Mouse (Mus musculus) left cerebral cortex, postnatal 10 days (tissue): ENCODE measurements around the gene Nfu1. TPM values are rescaled to one million over a fixed set of nuclear protein-coding genes. Genes with fewer than 3 reads are reported as not detected.

Source experiments
- DNase-seq, 2 experiments: peaks; one replicate each; pipeline ENCODE4 v3.0.0; 2021 to 2022; ENCODE audit warnings: low spot score in 2 of 2, mixed read lengths in 1 of 2; ENCODE audit errors: extremely low spot score in 1 of 2
- intact Hi-C: fragments of 180-260 bp; cut with DNase I; formaldehyde crosslinking; loops from one replicate; pipeline ENCODE4 v1.15.1; 2025
- total RNA-seq, 2 experiments: library from RNA; stranded (reverse); gene quantifications; 2 replicates each; pipeline ENCODE4 v1.2.3; 2021

Nfu1 gene
- total RNA-seq, 2 experiments from 2014 or later, result 61.6 to 63.4 TPM

DNA sequence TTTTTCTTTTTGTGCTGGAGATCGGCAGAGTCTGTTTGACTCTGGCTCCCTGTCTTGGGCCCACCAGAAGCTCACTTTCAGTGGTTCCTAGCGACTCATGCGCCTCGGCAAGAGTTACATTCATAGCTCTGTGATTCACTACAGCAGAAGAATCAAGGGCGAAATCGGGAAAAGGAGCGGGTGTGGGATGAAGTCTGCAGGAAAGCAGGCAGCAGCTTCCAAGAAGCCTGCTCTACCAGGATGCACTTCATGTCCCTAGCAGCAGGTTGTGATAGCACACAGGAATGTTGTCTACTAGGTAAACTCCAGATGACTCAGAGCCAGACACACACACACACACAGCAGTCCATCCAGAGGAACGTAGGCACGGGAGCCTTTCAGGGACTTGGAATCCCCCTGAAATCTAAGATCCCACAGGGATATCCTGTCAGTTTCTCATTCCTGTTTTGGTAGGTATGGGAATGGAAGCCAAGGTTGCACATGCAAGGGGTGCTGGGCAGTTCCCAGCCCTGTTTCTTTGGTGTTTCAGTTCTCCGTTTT is 42.9 kb downstream of the Nfu1 start:
- no peak for DNase-seq
- intact Hi-C loops, result no loop called here

DNA sequence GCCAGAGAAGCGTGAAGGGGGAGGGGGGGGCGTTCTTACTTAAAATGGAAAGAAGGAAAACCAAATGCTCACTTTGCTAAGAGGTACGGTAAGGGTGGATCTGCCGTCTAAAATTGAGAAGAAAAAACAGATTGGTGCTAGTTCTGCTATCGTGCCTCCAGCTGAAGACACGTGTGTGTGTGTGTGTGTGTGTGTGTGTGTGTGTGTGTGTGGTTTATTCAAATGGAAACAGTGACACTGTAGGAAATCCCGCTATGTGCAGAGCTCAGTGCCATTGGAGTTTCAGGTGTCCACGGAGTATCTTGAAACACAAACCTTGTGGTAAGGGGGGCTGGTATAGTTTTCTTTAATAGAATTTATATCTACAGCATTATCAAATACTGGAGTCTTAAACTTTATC is 45.2 kb downstream of the Nfu1 start:
- intact Hi-C loops, result no loop called here
- DNase-seq, result no peak

DNA sequence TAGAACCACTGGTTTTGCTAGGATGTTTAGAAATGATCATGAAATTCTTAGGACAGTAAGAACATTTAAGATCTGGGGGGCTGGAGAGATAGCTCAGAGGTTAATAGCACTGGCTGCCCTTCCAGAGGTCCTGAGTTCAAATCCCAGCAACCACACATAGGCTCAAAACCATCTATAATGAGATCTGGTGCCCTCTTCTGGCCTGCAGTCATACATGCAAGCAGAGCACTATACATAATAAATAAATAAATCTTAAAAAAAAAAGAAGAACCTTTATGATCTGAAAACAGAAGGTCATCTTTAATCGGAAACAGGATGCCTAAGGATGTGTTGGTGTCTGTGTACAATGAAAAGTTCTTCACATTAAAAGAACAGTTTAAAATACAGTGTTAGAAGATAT is 50.7 kb downstream of the Nfu1 start:
- no peak for DNase-seq
- intact Hi-C loops, result no loop called here

DNA sequence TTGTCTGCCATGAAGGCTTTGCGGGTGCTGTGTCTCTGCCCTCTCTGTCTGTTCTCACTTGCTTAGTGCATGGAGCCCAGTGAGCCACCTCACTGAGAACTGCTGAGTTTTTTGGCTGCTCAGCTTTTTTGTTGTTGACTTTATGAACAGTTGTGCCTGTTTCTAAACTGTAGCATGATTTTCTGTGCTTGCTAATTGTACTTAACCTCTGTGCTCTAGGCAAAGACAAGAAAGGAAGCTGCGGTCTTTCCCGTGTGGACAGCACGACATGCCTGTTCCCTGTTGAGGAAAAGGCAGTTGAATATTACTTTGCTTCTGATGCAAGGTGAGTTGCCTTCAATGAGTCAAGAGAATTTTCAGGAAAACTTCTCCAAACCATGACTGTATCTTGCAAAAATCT is 54.5 kb downstream of the Nfu1 start:
- no peak for DNase-seq
- intact Hi-C loops, result no loop called here

DNA sequence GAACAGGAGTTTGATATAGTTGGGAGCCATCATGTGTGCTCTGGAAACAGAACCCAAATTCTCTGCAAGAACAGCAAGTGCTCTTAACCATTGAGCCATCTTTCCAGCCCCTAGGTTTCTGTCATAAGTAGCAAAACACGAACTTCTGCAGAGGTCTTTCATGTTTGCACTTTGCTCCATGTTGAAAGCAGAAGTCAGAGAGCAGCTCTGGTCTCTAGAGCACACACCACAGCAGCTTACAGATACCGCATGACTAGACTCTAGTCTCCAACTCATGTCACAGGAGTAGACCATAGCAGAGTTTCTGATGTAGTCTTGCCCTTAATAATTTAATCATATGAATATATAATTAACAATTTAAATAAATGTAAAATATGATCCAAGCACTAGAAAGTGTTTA is 59.2 kb downstream of the Nfu1 start:
- intact Hi-C loops, result no loop called here

DNA sequence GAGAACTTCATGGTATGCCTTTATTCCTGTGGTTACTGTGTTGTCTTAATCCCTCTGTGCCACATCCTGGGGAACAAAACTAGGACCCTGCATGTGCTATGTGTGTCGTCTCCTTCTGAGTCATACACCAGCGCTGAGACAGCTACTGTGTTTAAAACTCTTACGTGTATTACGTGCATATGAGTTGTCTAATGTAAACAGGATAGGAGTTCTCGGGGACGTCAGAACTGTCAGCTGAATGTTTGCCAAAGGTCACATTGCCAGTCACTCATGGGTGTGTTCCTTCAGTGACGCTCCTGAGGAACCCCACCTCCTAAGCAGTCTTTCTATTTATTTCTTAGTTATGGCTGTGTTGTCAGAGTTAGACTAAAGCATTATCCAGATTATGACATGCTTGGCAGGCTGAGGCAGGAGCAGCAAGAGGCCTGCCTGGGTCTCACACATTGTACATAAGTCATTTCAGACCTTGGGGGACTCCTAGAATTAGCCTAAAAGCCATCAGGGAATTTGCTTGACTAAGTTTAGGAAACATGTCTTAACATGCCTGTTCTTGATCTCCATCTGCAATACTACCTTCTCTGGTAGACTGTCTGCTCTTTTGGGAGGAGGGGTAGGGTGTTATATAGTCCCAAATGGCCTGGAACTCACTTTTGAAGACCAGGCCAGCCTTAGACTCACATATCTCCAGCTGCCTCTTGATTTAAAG is 60.3 kb downstream of the Nfu1 start:
- intact Hi-C loops, result no loop called here
- no peak for DNase-seq

More for the DNA sequence above, 59.2 kb downstream of the Nfu1 start:
- no peak for DNase-seq

DNA sequence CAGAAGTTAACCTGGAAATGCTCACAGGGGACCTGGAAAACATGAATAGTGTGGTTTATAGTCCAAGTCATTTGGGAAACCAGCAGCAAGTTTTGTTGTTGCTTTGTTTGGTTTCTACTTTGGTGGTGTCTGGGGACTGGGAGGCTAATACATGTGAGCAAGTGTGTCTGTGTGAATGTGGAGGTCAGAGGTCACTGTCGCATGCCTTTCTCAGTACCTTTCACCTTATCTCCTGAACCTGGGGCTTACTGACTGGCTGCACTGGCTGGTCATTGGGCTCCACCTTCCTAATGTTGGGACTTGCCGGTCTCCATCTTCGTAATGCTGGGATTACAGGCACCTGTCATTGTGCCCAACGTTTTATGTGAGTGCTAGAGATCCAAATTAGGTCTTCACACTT is 61.6 kb downstream of the Nfu1 start:
- DNase-seq, result no peak
- intact Hi-C loops, result no loop called here

DNA sequence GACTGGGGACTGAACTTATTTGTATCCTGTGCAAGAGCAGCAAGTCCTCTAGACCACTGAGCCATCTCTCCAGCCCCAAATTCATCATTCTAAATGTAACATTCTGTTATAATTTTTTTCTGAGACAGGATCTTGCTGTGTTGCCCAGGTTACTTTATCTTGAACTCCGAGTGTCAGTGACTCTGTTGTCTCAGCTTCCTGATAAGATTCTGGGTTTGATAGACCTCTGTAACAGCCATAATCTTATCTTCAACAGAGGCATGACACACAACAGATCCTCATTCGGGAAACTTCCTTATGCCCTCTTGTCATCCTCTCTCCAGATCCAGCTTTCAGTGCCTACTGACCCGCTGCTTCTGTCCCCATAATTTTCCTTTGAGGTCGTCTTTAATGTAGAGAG is 63.7 kb downstream of the Nfu1 start:
- intact Hi-C loops, result no loop called here
- DNase-seq, result no peak

DNA sequence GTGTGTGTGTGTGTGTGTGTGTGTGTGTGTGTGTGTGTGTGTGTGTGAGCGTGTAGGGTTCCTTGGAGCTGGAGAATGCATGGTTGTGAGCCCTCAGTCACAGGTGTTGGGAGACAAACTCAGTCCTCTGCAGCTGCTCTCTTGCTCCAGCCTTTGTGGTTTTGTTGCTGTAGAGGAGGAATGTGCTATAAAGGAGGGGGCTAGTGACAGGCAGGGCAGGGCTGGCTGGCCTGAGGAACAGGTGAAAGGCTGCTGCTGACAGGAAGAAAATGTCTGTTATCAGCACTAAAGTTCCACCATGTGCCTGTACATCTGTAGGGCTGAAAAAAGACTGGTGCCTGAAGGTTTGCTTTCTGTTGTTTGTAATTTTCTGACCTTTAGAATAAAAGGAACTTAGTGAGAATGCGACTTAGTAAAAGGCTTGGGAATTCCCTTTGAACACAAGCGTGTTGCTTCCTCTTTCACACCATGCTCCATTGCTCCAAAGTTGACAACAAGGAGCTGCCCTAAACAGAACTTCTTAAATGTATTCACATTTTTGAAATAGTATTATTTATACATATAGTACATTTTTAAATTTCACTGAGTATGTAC is 66.2 kb downstream of the Nfu1 start:
- DNase-seq, result no peak
- intact Hi-C loops, result no loop called here

Other genes starting within 250 kb of the Nfu1 start
- gene Anxa4, start 215.7 kb upstream of the Nfu1 start, total RNA-seq, result 1 to 10 TPM; 3.1 to 3.8 TPM
- gene Aak1, start 159.7 kb upstream of the Nfu1 start, total RNA-seq, result 100 to 1,000 TPM; 263 to 271 TPM
- 10 to 100 TPM; 60.0 to 60.7 TPM for gene Gfpt1, start 33.6 kb downstream of the Nfu1 start, total RNA-seq
- gene D6Ertd527e, start 95.5 kb downstream of the Nfu1 start, total RNA-seq, result not detected